Mouse (Mus musculus): ENCODE measurements around the gene Tmem238.

DNA sequence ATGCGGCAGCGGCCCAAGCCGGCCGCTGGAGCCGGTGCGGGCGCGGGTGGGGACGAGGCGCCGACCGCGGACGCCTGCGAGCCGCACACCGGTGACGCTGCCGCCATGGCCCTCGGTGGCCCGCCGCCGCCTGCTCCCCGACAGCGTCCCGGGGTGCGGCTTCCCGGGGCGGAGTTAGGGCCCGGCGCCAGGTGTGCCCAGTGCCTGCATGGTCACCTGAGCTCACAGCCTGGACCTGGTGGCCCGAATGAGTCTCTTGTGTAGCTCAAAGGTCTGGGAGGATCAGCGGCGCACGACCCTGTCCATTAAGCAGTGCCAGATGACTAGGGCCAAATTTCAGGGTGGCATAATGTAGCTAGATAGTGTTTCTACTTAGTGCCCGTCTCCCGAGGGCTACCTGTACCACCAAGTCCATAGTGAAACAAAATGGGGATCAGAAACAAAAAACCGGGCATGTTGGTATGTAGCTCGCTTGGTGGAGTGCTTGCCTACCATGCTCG is at the start of gene Tmem238:
- TF ChIP-seq ZNF384 (IDR thresholded peaks at IDR 0.05; ENCODE audit: low read depth, low read length) (no peak), HCFC1 (IDR thresholded peaks at IDR 0.05; ENCODE audit: borderline replicate concordance, insufficient read depth, low read length) (no peak), MAFK (IDR thresholded peaks at IDR 0.05; ENCODE audit: insufficient read depth, low read depth, low read length) (no peak), ZC3H11A (IDR thresholded peaks at IDR 0.05; ENCODE audit: borderline replicate concordance, low read depth, low read length) (no peak)
